Mouse (Mus musculus): Measurements from ENCODE around the gene Tent5c.

DNA sequence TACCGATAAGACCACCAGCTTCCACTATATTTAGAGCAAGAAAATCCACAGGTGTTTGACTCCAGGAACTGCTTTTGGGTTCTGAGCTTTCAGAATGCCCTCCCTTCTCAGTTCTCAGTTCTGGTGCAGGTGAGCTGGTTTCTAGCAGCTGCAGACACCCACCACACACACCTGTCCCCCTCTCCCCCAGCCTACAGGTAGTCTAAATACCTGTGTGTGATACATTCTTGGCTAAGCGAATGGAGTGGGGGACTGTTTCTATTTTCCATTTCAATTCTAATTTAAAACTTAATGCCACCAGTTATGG lies 25.2 kb downstream of the Tent5c start:
- TF ChIP-seq CTCF (IDR thresholded peaks at IDR 0.05; ENCODE audit: low read depth, low read length) (no peak), POLR2A (IDR thresholded peaks at IDR 0.05; ENCODE audit: insufficient read depth, low read length) (no peak), EP300 (IDR thresholded peaks at IDR 0.05; ENCODE audit: insufficient read depth, low read depth, low read length) (no peak)
